Mouse (Mus musculus): ENCODE measurements around the gene R3hdm4. TPM values are rescaled to one million over a fixed set of nuclear protein-coding genes. Genes with fewer than 3 reads are reported as not detected.
A peak's percentile ranks its signal among the peaks of the same experiment; 100 is the strongest.
"Not testable (repeated sequence)": the region's sequence is repeated elsewhere in the genome, so short reads cannot be mapped to it uniquely, and the experiment has no call there.

R3hdm4 gene
- polyA plus RNA-seq, 1 experiment from 2014 or later = 137 TPM

DNA sequence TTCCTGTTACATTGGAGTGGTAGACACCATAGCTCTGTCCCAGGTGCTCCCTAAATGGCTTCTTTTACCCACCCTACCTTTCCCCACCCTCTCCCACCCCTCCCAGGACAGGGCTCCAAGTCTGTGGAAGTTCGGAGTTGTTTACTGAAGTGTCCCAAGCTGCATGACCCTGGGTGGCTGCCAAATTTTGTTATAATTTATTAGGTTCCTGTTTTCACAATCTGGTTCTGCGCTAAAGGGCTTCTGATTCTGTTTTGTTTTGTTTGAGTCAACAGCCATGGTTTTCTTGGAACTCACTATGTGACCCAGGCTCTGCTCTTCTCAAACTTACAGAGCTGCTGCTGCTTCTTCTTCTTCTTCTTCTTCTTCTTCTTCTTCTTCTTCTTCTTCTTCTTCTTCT is 31.6 kb downstream of the R3hdm4 start:
- Histone ChIP-seq H3K36me3 (0 out of 2 replicates have a peak, but pooled peaks cover 4% of the 10 kb centered on the region), H3K4me3 (replicated peaks) (no peak overlapping the region), H3K27ac (no peak overlapping the region), H3K4me2 (no peak overlapping the region), H3K9ac (no peak overlapping the region), H3K9me3 (no peaks in the 10 kb centered on the region), H3K27me3 (replicated peaks) (0 out of 2 replicates have a peak, but pooled peaks cover 4% of the 10 kb centered on the region), H3K4me1 (no peaks in the 10 kb centered on the region)
- 43% methylated on average over 2 of the region's 2 CpGs for whole genome bisulfite sequencing
- ATAC-seq (ENCODE audit: insufficient read depth, low FRiP score, low read depth) = no peak

DNA sequence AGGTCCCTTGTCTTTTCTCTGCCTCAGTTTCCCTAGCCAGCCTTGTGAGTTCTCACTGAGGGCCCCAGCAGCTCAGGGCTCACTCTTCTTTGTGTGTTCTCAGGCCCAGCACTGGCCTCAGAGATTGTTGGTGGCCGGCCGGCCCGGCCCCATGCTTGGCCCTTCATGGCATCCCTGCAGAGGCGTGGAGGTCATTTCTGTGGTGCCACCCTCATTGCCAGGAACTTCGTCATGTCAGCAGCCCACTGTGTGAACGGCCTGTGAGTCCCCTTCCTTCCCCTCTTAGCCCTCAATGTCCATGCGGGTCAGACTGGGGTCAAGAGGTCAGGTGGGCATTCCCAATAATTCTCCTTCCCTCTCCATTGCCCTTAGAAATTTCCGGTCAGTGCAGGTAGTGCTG is 34.4 kb downstream of the R3hdm4 start:
- Histone ChIP-seq H3K36me3 (no peaks in the 10 kb centered on the region), H3K4me2 (no peak overlapping the region), H3K9me3 (no peaks in the 10 kb centered on the region), H3K27me3 (replicated peaks) (0 out of 2 replicates have a peak, but pooled peaks cover 4% of the 10 kb centered on the region), H3K4me3 (replicated peaks) (no peak overlapping the region), H3K4me1 (peaks cover 14% of the 10 kb centered on the region), H3K9ac (no peak overlapping the region), H3K27ac (no peak overlapping the region)
- ATAC-seq (ENCODE audit: insufficient read depth, low FRiP score, low read depth) = no peak
- WGBS = 77% methylated on average over 8 of the region's 8 CpGs

DNA sequence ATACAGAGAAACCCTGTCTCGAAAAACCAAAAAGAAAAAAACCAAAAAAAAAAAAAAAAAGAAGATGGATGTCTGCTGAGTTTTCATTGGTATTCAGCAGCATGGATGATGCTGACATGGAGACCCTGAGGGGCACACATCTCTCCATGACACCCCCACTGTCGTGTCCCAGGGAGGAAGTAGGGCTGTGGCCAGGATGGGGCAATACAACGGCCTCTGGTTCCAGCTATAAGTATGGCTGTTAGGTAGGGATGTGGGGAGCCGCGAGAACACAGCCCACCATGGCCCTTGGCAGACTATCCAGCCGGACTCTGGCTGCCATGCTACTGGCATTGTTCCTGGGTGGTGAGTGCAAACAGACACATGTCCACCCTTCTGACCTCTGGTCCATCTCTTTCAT is 35.0 kb downstream of the R3hdm4 start, which contains the start of gene Elane:
TSS of gene Elane (plus strand) at position 194 of the 400 bp plus-strand sequence.
- no peaks in the 10 kb centered on the region for H3K9me3 ChIP-seq
- H3K9ac ChIP-seq = no peak within 1 kb of the TSS
- ATAC-seq (ENCODE audit: insufficient read depth, low FRiP score, low read depth) = no peak
- H3K36me3 ChIP-seq = no peaks in the 10 kb centered on the region
- peaks cover 15% of the 10 kb centered on the region for H3K4me1 ChIP-seq
- no peak within 1 kb of the TSS for H3K4me2 ChIP-seq
- no peak within 1 kb of the TSS for H3K27ac ChIP-seq
- no peak within 1 kb of the TSS for H3K4me3 ChIP-seq (replicated peaks)
- H3K27me3 ChIP-seq (replicated peaks) = 0 out of 2 replicates have a peak, but pooled peaks cover 4% of the 10 kb centered on the region
- WGBS = 81% methylated on average over 6 of the region's 6 CpGs

DNA sequence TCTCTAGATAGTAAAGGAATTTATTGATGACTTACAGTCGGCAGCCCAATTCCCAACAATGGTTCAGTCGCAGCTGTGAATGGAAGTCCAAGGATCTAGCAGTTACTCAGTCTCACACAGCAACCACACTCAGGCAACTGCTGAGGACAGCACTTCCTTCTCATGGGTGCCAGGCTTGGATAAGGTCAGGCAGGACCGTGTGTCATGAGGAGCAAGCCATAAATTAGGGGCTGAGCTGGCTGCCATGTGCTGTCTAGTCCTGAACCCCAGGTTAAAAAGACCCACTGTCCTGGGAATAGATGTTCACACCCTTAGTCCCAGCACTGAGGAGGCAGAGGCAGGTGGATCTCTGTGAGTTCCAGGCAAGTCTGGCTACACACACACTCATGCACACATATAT is 36.1 kb downstream of the R3hdm4 start:
- peaks cover 25% of the 10 kb centered on the region for H3K4me1 ChIP-seq
- 67% methylated on average over 3 of the region's 3 CpGs for WGBS
- not testable (repeated sequence) for H3K9me3 ChIP-seq; H3K4me2 ChIP-seq; H3K27me3 ChIP-seq (replicated peaks); H3K27ac ChIP-seq; H3K36me3 ChIP-seq; ATAC-seq (ENCODE audit: insufficient read depth, low FRiP score, low read depth); H3K9ac ChIP-seq; H3K4me3 ChIP-seq (replicated peaks)

DNA sequence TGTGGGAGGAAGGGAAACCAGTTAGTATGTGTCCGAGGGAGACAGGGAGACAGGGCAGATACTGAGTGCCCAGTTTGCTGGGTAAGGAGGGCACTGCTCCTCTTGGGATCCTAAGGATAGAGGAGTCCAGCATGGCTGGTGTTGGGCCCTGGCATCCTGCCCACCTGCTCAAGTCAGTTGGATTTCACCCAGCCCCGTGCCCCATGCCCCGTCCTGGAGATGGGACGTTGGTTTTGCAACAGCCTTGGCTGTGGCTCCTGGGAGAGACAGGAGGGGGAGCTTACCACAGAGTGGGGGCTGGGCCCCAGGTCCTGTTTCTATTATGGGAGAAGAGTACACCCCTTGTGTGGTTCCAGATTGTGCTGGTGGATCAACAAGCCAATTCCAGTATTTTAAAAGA is 36.6 kb downstream of the R3hdm4 start:
- ATAC-seq (ENCODE audit: insufficient read depth, low FRiP score, low read depth) = no peak
- H3K27me3 ChIP-seq (replicated peaks) = no peaks in the 10 kb centered on the region
- no peak overlapping the region for H3K4me3 ChIP-seq (replicated peaks)
- no peaks in the 10 kb centered on the region for H3K9me3 ChIP-seq
- H3K4me1 ChIP-seq = peaks cover 27% of the 10 kb centered on the region
- H3K36me3 ChIP-seq = no peaks in the 10 kb centered on the region
- H3K27ac ChIP-seq = no peak overlapping the region
- H3K4me2 ChIP-seq = no peak overlapping the region
- H3K9ac ChIP-seq = no peak overlapping the region
- 59% methylated on average over 4 of the region's 4 CpGs for WGBS

DNA sequence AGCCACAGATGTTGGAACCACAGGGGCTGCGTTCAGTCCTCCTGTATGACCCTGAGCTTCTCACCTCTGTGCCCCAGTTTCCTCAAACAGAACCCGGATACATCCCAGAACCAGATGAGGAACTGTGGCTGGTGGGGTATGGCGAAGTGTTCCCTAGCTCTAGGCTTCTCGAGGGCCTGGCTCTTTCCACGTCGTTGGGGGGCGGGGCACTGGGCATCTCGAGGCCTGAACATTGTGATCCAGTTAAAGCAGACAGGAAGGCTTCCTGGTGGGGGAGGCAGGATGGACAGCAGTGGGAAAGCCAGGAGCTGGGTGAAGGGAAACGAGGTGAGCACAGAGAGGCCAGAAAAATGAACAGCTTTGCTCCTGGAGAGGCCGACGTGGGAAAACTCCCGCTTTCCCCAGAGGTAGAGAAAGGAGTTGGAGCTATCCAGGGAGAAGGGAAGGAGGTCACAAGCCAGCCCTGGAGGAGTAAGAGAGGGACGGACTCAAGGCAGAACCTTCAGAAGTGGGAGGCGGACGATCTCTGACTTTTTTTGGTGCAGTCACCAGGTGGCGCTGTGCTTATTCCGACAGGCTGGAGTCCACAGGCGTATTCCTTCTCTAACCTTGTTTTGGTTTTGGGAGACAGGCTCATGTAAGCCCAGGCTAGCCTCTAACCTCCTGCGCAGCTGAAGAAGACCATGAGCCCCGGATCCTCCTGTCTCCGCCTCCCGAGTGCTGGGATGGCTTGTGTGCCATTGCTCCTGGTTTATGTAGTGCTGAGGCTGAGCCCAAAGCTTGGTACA is 37.5 kb downstream of the R3hdm4 start:
- H3K4me2 ChIP-seq = no peak overlapping the region
- no peak for ATAC-seq (ENCODE audit: insufficient read depth, low FRiP score, low read depth)
- H3K4me3 ChIP-seq (replicated peaks) = no peak overlapping the region
- no peaks in the 10 kb centered on the region for H3K9me3 ChIP-seq
- WGBS = 18% methylated on average over 22 of the region's 22 CpGs
- no peaks in the 10 kb centered on the region for H3K27me3 ChIP-seq (replicated peaks)
- no peak overlapping the region for H3K9ac ChIP-seq
- H3K27ac ChIP-seq = no peak overlapping the region
- H3K36me3 ChIP-seq = no peaks in the 10 kb centered on the region
- peaks cover 27% of the 10 kb centered on the region for H3K4me1 ChIP-seq

DNA sequence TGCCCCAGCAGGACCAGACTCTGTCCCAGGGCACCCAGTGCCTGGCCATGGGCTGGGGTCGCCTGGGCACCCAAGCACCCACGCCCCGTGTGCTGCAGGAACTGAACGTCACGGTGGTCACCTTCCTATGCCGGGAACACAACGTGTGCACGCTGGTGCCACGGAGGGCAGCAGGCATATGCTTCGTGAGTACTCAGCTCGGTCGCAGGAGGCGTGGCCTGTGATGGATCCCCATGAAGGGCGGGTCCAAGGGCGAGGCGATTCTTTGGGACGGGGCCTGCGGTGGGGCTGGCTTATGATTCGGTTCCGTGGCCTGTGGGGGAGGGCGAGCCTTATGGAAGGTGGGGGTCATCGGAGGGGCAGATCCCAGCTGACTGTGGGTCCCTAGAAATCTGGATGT is 39.0 kb downstream of the R3hdm4 start:
- H3K27ac ChIP-seq = no peak overlapping the region
- H3K4me1 ChIP-seq = peaks cover 35% of the 10 kb centered on the region
- H3K4me2 ChIP-seq = peak overlapping the region; percentile 49
- no peaks in the 10 kb centered on the region for H3K9me3 ChIP-seq
- H3K36me3 ChIP-seq = no peaks in the 10 kb centered on the region
- no peaks in the 10 kb centered on the region for H3K27me3 ChIP-seq (replicated peaks)
- 0 out of 2 replicates have a peak, but pooled peaks have one; percentile 27 for ATAC-seq (ENCODE audit: insufficient read depth, low FRiP score, low read depth)
- WGBS = 8% methylated on average over 22 of the region's 22 CpGs
- H3K4me3 ChIP-seq (replicated peaks) = peak overlapping the region; percentile 12
- H3K9ac ChIP-seq = no peak overlapping the region

DNA sequence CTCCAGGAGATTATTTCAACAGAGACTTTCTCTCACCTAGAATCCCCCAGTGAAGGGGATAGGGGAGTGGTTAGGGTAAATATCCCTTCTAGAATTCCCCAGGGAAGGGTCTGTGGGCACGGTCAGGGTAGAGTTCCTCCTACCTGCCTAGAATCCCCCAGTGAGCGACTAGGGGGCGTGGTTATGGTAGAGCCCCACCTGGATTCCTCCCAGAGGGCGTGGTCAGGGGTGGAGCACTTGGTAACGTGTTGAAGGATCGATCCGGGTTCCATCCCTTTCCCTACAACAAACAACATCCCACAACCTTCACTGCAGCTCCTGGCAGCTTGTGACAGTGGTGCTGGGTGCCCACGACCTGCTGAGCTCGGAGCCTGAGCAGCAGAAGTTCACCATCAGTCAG is 40.3 kb downstream of the R3hdm4 start:
- no peak overlapping the region for H3K4me3 ChIP-seq (replicated peaks)
- no peak overlapping the region for H3K27ac ChIP-seq
- peaks cover 36% of the 10 kb centered on the region for H3K4me1 ChIP-seq
- peak overlapping the region; percentile 37 for H3K4me2 ChIP-seq
- WGBS = 14% methylated on average over 9 of the region's 9 CpGs
- H3K36me3 ChIP-seq = no peaks in the 10 kb centered on the region
- no peaks in the 10 kb centered on the region for H3K27me3 ChIP-seq (replicated peaks)
- no peak overlapping the region for H3K9ac ChIP-seq
- no peak for ATAC-seq (ENCODE audit: insufficient read depth, low FRiP score, low read depth)
- no peaks in the 10 kb centered on the region for H3K9me3 ChIP-seq

DNA sequence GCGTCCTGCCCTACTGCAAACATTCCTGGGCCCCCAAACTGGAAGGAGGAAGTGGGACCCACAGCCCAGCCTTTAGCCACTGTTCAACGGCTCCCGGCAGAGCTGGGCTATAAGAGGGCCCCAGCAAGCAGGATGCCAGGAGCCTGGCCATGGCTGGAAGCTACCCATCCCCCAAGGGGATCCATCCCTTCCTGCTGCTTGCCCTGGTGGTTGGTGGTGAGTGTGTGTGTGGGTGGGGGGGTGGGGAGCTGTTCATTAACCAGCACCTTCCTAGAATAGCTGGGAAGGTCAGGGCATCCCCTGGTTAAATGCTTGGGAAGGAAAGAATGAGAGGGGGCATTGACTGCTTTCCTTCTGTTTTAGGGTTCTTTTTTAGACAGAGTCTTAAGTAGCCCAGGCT is 41.5 kb downstream of the R3hdm4 start:
- H3K4me3 ChIP-seq (replicated peaks) = no peak overlapping the region
- H3K27ac ChIP-seq = no peak overlapping the region
- H3K9ac ChIP-seq = no peak overlapping the region
- WGBS = 29% methylated on average over 3 of the region's 3 CpGs
- no peak overlapping the region for H3K4me2 ChIP-seq
- H3K9me3 ChIP-seq = no peaks in the 10 kb centered on the region
- H3K4me1 ChIP-seq = peaks cover 36% of the 10 kb centered on the region
- no peaks in the 10 kb centered on the region for H3K36me3 ChIP-seq
- no peak for ATAC-seq (ENCODE audit: insufficient read depth, low FRiP score, low read depth)
- H3K27me3 ChIP-seq (replicated peaks) = no peaks in the 10 kb centered on the region

DNA sequence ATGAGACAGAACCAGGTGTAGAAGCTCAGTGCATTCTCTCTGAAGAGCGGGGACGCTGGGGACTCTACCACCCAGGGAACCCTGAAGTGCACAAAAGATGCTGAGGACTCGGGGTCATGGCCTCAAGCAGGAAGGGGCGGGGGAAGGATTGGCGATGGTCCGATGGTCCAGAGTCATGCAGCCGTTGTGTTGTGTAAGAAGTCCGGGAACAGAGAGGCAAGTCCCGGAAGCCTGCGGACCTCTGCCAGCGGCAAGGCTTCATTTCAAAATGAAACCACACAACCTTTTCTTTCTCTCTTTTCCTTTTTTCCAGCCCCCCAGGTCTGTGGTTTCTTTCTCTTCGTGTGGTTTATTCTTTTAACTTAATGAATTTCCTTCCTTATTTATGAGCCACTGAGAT is 43.3 kb downstream of the R3hdm4 start:
- 59% methylated on average over 12 of the region's 12 CpGs for WGBS
- H3K4me1 ChIP-seq = peaks cover 45% of the 10 kb centered on the region
- H3K27ac ChIP-seq = no peak overlapping the region
- no peaks in the 10 kb centered on the region for H3K9me3 ChIP-seq
- H3K9ac ChIP-seq = no peak overlapping the region
- H3K4me2 ChIP-seq = no peak overlapping the region
- ATAC-seq (ENCODE audit: insufficient read depth, low FRiP score, low read depth) = no peak
- H3K27me3 ChIP-seq (replicated peaks) = no peaks in the 10 kb centered on the region
- H3K36me3 ChIP-seq = no peaks in the 10 kb centered on the region
- H3K4me3 ChIP-seq (replicated peaks) = no peak overlapping the region

DNA sequence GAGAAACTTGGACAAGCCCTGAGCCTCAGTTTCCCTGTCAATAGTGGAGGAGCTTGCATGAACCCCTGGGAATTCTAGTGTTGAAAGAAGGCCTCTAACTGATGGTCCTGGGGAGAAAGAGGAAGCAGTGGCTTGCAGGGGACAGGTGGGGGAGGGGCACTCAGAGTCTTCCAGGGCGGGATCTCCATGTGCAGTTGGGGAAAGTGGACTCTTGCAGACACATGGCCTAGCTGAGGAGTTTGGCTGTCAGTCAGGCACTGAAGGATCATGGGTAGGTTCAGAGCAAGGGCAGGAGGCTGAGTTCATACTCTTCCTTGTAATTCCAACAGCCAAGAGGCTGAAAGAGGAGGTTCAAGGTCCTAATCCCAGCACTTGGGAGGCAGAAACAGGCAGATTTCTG is 43.8 kb downstream of the R3hdm4 start:
- Histone ChIP-seq H3K36me3 (no peaks in the 10 kb centered on the region), H3K4me1 (peaks cover 42% of the 10 kb centered on the region), H3K9ac (no peak overlapping the region), H3K27ac (no peak overlapping the region), H3K27me3 (replicated peaks) (no peaks in the 10 kb centered on the region), H3K9me3 (no peaks in the 10 kb centered on the region), H3K4me2 (no peak overlapping the region), H3K4me3 (replicated peaks) (no peak overlapping the region)
- 48% methylated on average over 1 of the region's 1 CpGs for WGBS
- no peak for ATAC-seq (ENCODE audit: insufficient read depth, low FRiP score, low read depth)

DNA sequence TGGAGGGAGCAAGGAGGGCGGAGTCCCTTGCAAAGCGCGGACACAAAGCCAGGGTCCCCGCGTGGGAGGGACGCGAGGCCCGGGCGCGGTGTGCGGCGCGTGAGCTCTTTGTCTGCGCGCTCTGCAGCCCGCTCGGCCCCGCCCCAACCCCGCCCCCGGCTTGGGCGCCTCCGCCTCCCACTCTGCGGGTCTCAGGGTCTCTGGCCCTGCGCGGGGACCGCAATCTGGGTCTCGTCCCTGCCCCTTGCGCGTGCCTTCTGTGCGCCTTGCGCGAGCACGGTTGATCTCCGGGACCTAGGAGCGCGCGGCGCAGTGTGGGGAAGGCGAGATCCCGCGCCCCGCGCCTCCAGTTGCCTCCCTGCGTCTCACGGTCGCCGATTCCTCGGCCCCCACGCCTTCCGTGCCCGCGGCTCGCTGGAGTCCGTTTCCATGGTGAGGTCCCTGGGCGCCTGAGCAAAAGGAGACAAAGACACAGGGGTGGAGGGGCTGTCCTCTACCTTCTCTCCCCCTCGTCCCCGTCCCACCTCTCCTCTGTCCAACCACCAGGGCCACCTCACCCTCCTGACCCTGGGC is 46.6 kb downstream of the R3hdm4 start, which contains the start of the genes Prtn3 and Plppr3:
TSS of gene Prtn3 (plus strand) at position 187 of the 573 bp plus-strand sequence.
TSS of gene Plppr3 (minus strand) at position 345 of the 573 bp plus-strand sequence.
- H3K27me3 ChIP-seq (replicated peaks) = no peaks in the 10 kb centered on the region
- WGBS = under 1% methylated on average over 43 of the region's 57 CpGs
- H3K4me3 ChIP-seq (replicated peaks) = peak within 1 kb of the TSS; percentile 70
- ATAC-seq (ENCODE audit: insufficient read depth, low FRiP score, low read depth) = peak; percentile 64
- H3K9ac ChIP-seq = peak within 1 kb of the TSS; percentile 69
- no peaks in the 10 kb centered on the region for H3K36me3 ChIP-seq
- H3K4me1 ChIP-seq = peaks cover 23% of the 10 kb centered on the region; the same call in 1 of the 2 replicates
- peak within 1 kb of the TSS; percentile 40; the same call in 1 of the 2 replicates for H3K27ac ChIP-seq
- H3K4me2 ChIP-seq = peak within 1 kb of the TSS; percentile 99
- no peaks in the 10 kb centered on the region for H3K9me3 ChIP-seq

All from stomach, embryonic 15.5 days (tissue).